Mouse (Mus musculus): ENCODE results near the gene Ccr6. TPM values are rescaled to one million over a fixed set of nuclear protein-coding genes. Genes with fewer than 3 reads are reported as not detected.

Ccr6 gene
- 0.46 TPM in 2 replicates for polyA plus RNA-seq (2015; fragmentation: Nextera tagmentation; extraction: Ambion mirVana)

DNA sequence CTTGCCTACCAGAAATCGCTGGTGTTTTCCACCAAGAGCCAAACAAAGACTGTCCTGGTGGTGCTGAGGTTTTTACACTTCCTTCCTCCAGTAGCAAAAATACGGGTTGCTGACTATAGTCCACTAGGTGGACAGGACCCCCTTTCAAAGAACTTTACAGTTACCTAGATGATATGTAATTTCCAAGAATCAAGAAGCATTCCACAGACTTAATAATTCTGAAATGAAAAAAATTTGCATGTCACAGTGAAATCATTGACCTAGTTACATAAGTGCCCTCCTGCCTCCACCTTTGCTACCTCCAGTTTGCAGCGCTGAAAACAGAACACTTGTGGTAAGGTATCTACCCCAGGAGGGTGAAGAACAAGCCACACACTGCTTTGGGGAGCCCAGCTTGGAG lies at the start of gene Ccr6:
TSS of gene Ccr6 (plus strand) at position 301 of the 400 bp plus-strand sequence.
- Histone ChIP-seq H3K4me2 (replicated peaks; ENCODE audit: low read depth) (no peak within 1 kb of the TSS), H3K9me3 (ENCODE audit: control insufficient read depth) (no peaks in the 10 kb centered on the region), H3K27ac (ENCODE audit: low read depth, low read length) (no peak within 1 kb of the TSS), H3K9ac (ENCODE audit: low read depth, low read length) (no peak within 1 kb of the TSS), H3K4me1 (replicated peaks; ENCODE audit: control insufficient read depth, insufficient read depth, low read length) (no peaks in the 10 kb centered on the region), H3K27me3 (replicated peaks; ENCODE audit: control insufficient read depth, insufficient read depth, low read length) (0 out of 2 replicates have a peak, but pooled peaks cover 8% of the 10 kb centered on the region), H3K4me3 (ENCODE audit: low read depth, low read length) (no peak within 1 kb of the TSS), H3K36me3 (ENCODE audit: control insufficient read depth, insufficient read depth) (no peaks in the 10 kb centered on the region)
- no peak for ATAC-seq
- WGBS = 78% methylated on average over 3 of the region's 3 CpGs
- no peak for TF ChIP-seq CTCF (IDR thresholded peaks at IDR 0.05; ENCODE audit: low read depth)

DNA sequence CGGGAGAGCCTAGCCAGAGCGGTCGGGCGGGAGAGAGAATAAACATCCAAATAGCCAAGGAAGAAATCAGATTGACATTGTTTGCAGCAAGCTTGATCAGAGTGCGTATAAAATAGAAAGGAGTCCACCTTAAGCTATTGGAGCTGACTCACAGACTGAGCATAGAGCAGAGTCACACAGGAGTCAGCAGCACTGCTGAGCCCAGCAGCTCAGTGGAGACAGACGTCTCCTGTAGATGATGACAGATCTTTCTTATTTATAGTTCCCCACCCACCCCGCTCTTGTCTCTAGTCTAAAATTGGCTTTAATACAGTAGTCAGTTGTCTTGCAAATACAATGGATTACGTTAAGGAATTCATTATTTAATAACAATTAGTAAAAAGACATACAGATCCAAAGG lies 42.2 kb upstream of the Ccr6 start:
- no peaks in the 10 kb centered on the region for H3K9me3 ChIP-seq (ENCODE audit: control insufficient read depth)
- H3K36me3 ChIP-seq (ENCODE audit: control insufficient read depth, insufficient read depth) = peaks cover 64% of the 10 kb centered on the region
- 81% methylated on average over 8 of the region's 8 CpGs for WGBS
- no peaks in the 10 kb centered on the region for H3K27me3 ChIP-seq (replicated peaks; ENCODE audit: control insufficient read depth, insufficient read depth, low read length)
- H3K27ac ChIP-seq (ENCODE audit: low read depth, low read length) = no peak overlapping the region
- H3K4me3 ChIP-seq (ENCODE audit: low read depth, low read length) = no peak overlapping the region
- H3K4me1 ChIP-seq (replicated peaks; ENCODE audit: control insufficient read depth, insufficient read depth, low read length) = no peaks in the 10 kb centered on the region
- no peak overlapping the region for H3K4me2 ChIP-seq (replicated peaks; ENCODE audit: low read depth)
- ATAC-seq = no peak
- TF ChIP-seq CTCF (IDR thresholded peaks at IDR 0.05; ENCODE audit: low read depth) = no peak
- no peak overlapping the region for H3K9ac ChIP-seq (ENCODE audit: low read depth, low read length)

DNA sequence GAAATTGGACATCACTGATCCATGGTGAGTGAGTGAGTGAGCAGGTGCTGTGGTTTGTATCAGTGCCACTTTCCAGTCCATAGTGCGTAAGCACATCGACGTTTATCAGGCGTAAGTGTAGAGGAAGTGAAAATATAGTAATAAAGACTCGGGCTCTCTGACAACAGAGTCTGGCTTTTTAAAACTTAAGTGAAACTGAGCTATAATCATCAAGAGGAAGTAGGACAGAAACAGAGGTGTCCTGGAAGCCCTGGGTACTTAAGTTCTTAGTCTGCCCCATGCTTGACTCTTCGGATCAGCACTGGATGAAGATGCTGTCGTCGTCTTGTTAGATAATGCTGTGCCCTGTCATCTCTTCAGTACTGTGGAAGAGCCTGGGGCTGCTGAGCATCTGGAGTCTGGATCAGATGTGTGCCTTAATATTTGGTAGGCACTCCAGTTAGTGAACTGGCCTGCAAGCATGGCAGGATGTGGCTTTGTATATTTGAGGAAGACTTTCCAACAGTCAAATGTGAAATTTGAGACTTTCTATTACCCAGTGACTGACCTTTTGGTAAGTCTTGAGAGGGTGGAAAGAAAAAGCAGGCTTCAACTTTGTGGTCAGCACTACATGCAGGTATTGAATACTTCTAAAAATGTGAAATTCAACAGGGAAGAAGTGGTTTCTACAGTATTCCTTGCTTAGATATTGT lies 40.0 kb upstream of the Ccr6 start:
- H3K36me3 ChIP-seq (ENCODE audit: control insufficient read depth, insufficient read depth) = peaks cover 44% of the 10 kb centered on the region
- no peak overlapping the region for H3K27ac ChIP-seq (ENCODE audit: low read depth, low read length)
- no peaks in the 10 kb centered on the region for H3K4me1 ChIP-seq (replicated peaks; ENCODE audit: control insufficient read depth, insufficient read depth, low read length)
- no peak for TF ChIP-seq CTCF (IDR thresholded peaks at IDR 0.05; ENCODE audit: low read depth)
- no peaks in the 10 kb centered on the region for H3K27me3 ChIP-seq (replicated peaks; ENCODE audit: control insufficient read depth, insufficient read depth, low read length)
- H3K9me3 ChIP-seq (ENCODE audit: control insufficient read depth) = no peaks in the 10 kb centered on the region
- no peak overlapping the region for H3K4me3 ChIP-seq (ENCODE audit: low read depth, low read length)
- 85% methylated on average over 8 of the region's 8 CpGs for WGBS
- no peak overlapping the region for H3K4me2 ChIP-seq (replicated peaks; ENCODE audit: low read depth)
- no peak for ATAC-seq
- H3K9ac ChIP-seq (ENCODE audit: low read depth, low read length) = no peak overlapping the region

DNA sequence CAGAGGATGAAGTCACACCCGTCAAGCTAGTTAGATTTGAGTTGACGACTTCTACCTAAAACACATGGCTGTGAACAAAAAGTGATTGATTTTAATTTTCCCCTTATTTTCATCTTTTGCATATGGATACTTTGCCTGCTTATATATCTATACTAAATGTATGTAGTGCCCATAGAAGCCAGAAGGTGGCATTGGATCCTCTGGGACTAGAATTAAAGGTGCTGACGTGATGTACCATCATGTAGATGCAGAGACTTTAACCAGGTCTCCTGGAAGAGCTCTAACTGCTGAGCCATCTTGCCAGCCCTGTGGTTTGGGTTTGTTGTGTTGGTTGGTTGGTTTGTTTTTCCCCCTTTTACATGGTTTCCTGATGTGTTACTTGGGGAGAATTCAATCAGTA lies 38.2 kb upstream of the Ccr6 start:
- WGBS = 72% methylated on average over 3 of the region's 3 CpGs

DNA sequence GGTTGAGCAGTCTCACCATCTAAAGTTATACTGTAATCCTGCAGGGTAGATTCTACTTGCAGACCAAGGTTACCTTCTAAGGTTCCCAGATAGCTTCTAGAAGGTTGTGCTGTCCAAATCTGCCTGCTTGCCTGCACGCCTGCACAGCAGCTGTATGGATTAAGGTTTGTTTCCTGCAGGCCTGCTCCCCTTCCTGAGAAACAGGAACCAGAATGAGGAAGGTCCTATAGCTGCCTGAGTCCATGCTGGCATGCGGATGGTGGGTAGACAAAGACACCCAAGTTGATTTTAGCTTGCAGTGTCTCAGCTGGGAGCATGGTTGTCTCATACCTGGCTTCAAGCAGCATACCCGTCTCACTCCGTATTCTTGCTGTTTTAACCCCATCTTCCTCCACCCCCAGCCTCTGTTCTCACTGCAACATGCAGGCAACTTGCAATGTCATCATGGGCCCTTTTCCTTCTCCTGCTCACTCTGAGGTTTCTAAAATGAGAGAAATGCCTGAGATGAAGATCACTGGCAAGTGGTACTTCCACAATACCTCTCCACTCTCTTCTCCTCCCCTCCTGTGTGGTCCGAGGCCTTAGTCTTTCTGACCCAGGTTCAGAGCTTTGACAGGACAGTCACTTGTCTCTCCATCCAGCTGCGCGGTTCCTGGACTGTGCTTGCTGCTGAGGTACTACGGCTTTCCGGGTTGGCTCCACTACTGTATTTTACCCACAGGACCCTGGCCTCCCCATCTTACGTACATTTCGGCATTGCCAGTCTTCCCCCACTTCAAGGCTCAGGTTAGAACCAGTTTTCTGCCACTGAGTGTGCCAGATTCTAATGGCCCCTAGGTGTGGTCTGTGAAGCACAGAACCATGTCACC lies 36.5 kb upstream of the Ccr6 start:
- Histone ChIP-seq H3K9me3 (ENCODE audit: control insufficient read depth) (no peaks in the 10 kb centered on the region), H3K27ac (ENCODE audit: low read depth, low read length) (no peak overlapping the region), H3K9ac (ENCODE audit: low read depth, low read length) (no peak overlapping the region), H3K4me3 (ENCODE audit: low read depth, low read length) (no peak overlapping the region), H3K36me3 (ENCODE audit: control insufficient read depth, insufficient read depth) (peaks cover 17% of the 10 kb centered on the region), H3K27me3 (replicated peaks; ENCODE audit: control insufficient read depth, insufficient read depth, low read length) (no peaks in the 10 kb centered on the region), H3K4me1 (replicated peaks; ENCODE audit: control insufficient read depth, insufficient read depth, low read length) (0 out of 2 replicates have a peak, but pooled peaks cover 3% of the 10 kb centered on the region), H3K4me2 (replicated peaks; ENCODE audit: low read depth) (no peak overlapping the region)
- no peak for TF ChIP-seq CTCF (IDR thresholded peaks at IDR 0.05; ENCODE audit: low read depth)
- ATAC-seq = no peak
- WGBS = 85% methylated on average over 11 of the region's 11 CpGs

More for the DNA sequence above, 38.2 kb upstream of the Ccr6 start:
- Histone ChIP-seq H3K27ac (ENCODE audit: low read depth, low read length) (no peak overlapping the region), H3K4me2 (replicated peaks; ENCODE audit: low read depth) (no peak overlapping the region), H3K9ac (ENCODE audit: low read depth, low read length) (no peak overlapping the region), H3K4me3 (ENCODE audit: low read depth, low read length) (no peak overlapping the region), H3K27me3 (replicated peaks; ENCODE audit: control insufficient read depth, insufficient read depth, low read length) (no peaks in the 10 kb centered on the region), H3K4me1 (replicated peaks; ENCODE audit: control insufficient read depth, insufficient read depth, low read length) (no peaks in the 10 kb centered on the region), H3K36me3 (ENCODE audit: control insufficient read depth, insufficient read depth) (peaks cover 31% of the 10 kb centered on the region), H3K9me3 (ENCODE audit: control insufficient read depth) (no peaks in the 10 kb centered on the region)
- TF ChIP-seq CTCF (IDR thresholded peaks at IDR 0.05; ENCODE audit: low read depth) = peak; percentile 60
- ATAC-seq = no peak

DNA sequence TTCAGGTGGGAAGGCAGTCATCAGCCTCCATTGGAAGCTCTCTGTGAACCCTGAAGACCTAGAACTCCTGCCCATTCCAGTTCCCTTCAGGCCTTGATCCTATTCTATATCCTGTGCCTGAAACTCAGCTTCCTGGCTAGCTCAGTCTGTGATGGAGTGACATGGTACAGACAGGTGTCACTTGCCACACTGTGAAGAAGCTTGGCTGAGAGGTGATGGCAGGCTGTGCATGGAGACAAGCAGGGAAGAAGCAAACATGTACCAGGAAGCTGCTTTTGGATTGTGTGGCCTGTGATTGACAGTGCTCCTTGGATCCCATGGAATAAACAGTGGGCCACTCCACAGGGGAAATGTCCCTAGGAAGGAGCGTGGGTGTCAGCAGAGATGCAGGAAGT lies 35.9 kb upstream of the Ccr6 start:
- no peak overlapping the region for H3K4me3 ChIP-seq (ENCODE audit: low read depth, low read length)
- 0 out of 2 replicates have a peak, but pooled peaks cover 3% of the 10 kb centered on the region for H3K4me1 ChIP-seq (replicated peaks; ENCODE audit: control insufficient read depth, insufficient read depth, low read length)
- WGBS = 71% methylated on average over 1 of the region's 1 CpGs
- no peak overlapping the region for H3K9ac ChIP-seq (ENCODE audit: low read depth, low read length)
- ATAC-seq = no peak
- H3K27ac ChIP-seq (ENCODE audit: low read depth, low read length) = no peak overlapping the region
- peaks cover 11% of the 10 kb centered on the region for H3K36me3 ChIP-seq (ENCODE audit: control insufficient read depth, insufficient read depth)
- no peak for TF ChIP-seq CTCF (IDR thresholded peaks at IDR 0.05; ENCODE audit: low read depth)
- no peak overlapping the region for H3K4me2 ChIP-seq (replicated peaks; ENCODE audit: low read depth)
- H3K9me3 ChIP-seq (ENCODE audit: control insufficient read depth) = no peaks in the 10 kb centered on the region
- no peaks in the 10 kb centered on the region for H3K27me3 ChIP-seq (replicated peaks; ENCODE audit: control insufficient read depth, insufficient read depth, low read length)
